Mouse (Mus musculus) embryonic facial prominence, embryonic 15.5 days (tissue): ENCODE results near the gene Epb41l1. TPM values are rescaled to one million over a fixed set of nuclear protein-coding genes. Genes with fewer than 3 reads are reported as not detected.

Source experiments
- ATAC-seq: fragments of 200-750 bp; cut with Nextera tagmentation; 2 replicates; pipeline ENCODE4 v1.8.0; 2017; ENCODE audit warnings: low read depth, moderate TSS enrichment; ENCODE audit not compliant: insufficient number of reproducible peaks, low FRiP score, low TSS enrichment
- H3K27ac ChIP-seq: fragments of 300-500 bp; sonication (generic); replicated peaks from 2 replicates; pipeline ENCODE4 v1.5.1; 2015; ENCODE audit warnings: mild to moderate bottlenecking, inconsistent platforms
- H3K27me3 ChIP-seq: fragments of 300-500 bp; sonication (generic); 2 replicates; pipeline ENCODE4 v1.6.1; 2015; ENCODE audit warnings: inconsistent platforms
- H3K36me3 ChIP-seq: fragments of 300-500 bp; sonication (generic); 2 replicates; pipeline ENCODE4 v1.6.1; 2015; ENCODE audit warnings: mild to moderate bottlenecking, inconsistent platforms
- H3K4me1 ChIP-seq: fragments of 300-500 bp; sonication (generic); 2 replicates; pipeline ENCODE4 v1.6.1; 2015; ENCODE audit warnings: inconsistent platforms
- H3K4me2 ChIP-seq: fragments of 300-500 bp; sonication (generic); replicated peaks from 2 replicates; pipeline ENCODE4 v1.6.1; 2015; ENCODE audit warnings: mild to moderate bottlenecking, inconsistent platforms
- H3K4me3 ChIP-seq: fragments of 300-500 bp; sonication (generic); replicated peaks from 2 replicates; pipeline ENCODE4 v1.5.1; 2015; ENCODE audit warnings: mild to moderate bottlenecking, inconsistent platforms
- H3K9ac ChIP-seq: fragments of 300-500 bp; sonication (generic); 2 replicates; pipeline ENCODE4 v1.6.1; 2015; ENCODE audit warnings: inconsistent platforms
- H3K9me3 ChIP-seq: fragments of 300-500 bp; sonication (generic); replicated peaks from 2 replicates; pipeline ENCODE4 v1.6.1; 2016; ENCODE audit warnings: inconsistent platforms
- WGBS: fragments of 180-500 bp; shearing (Covaris S2); methylation state at CpG from one replicate; pipeline ENCODE4 v1.1.7; 2015; 5-methylcytosine and 5-hydroxymethylcytosine counted together
- polyA plus RNA-seq: library from polyadenylated mRNA; unstranded; fragments of >200 nt; fragmentation: Nextera tagmentation; extraction: Ambion mirVana; gene quantifications from 2 replicates; pipeline ENCODE4 v1.2.1, GENCODE M21; 2015

Gene Epb41l1
- polyA plus RNA-seq, 1 experiment from 2014 or later, result 3.4 TPM

GRCm38 (mm10) chr2:156543804-156544203 is 123.1 kb downstream of the Epb41l1 start:
- H3K4me1 ChIP-seq, result peaks cover 10% of the 10 kb centered on the region
- H3K4me2 ChIP-seq, result no peak overlapping the region
- H3K9ac ChIP-seq, result no peak overlapping the region
- H3K27me3 ChIP-seq, result no peaks in the 10 kb centered on the region
- 76% methylated on average over 3 of the region's 3 CpGs for WGBS
- H3K4me3 ChIP-seq, result no peak overlapping the region
- no peaks in the 10 kb centered on the region for H3K9me3 ChIP-seq
- ATAC-seq, result no peak
- no peak overlapping the region for H3K27ac ChIP-seq
- peaks cover 16% of the 10 kb centered on the region for H3K36me3 ChIP-seq

- H3K4me1 ChIP-seq, result peaks cover 16% of the 10 kb centered on the region
- peak within 1 kb of the TSS; percentile 83 for H3K27ac ChIP-seq
- peak within 1 kb of the TSS; percentile 86 for H3K4me3 ChIP-seq
- H3K27me3 ChIP-seq, result no peaks in the 10 kb centered on the region
- peak within 1 kb of the TSS; percentile 73 for H3K4me2 ChIP-seq
- no peaks in the 10 kb centered on the region for H3K9me3 ChIP-seq
- no peak for ATAC-seq
- H3K9ac ChIP-seq, result peak within 1 kb of the TSS; percentile 91
- WGBS, result 4% methylated on average over 39 of the region's 39 CpGs
- H3K36me3 ChIP-seq, result peaks cover 18% of the 10 kb centered on the region
Observed at GRCm38 (mm10) chr2:156547123-156547891, 126.6 kb downstream of the Epb41l1 start, which contains the start of gene Aar2. Aar2 (plus strand) TSS chr2:156547584.

GRCm38 (mm10) chr2:156552421-156552820 is 131.7 kb downstream of the Epb41l1 start:
- Histone ChIP-seq H3K4me2 (no peak overlapping the region), H3K4me3 (no peak overlapping the region), H3K4me1 (peaks cover 10% of the 10 kb centered on the region), H3K27me3 (no peaks in the 10 kb centered on the region), H3K27ac (no peak overlapping the region), H3K36me3 (peaks cover 56% of the 10 kb centered on the region), H3K9ac (no peak overlapping the region), H3K9me3 (no peaks in the 10 kb centered on the region)
- WGBS, result 93% methylated on average over 4 of the region's 4 CpGs
- ATAC-seq, result no peak

- Histone ChIP-seq H3K27ac (no peak overlapping the region), H3K9ac (no peak overlapping the region), H3K4me1 (no peaks in the 10 kb centered on the region), H3K4me3 (no peak overlapping the region), H3K27me3 (no peaks in the 10 kb centered on the region), H3K9me3 (no peaks in the 10 kb centered on the region), H3K36me3 (peaks cover 50% of the 10 kb centered on the region), H3K4me2 (no peak overlapping the region)
- no peak for ATAC-seq
- WGBS, result 85% methylated on average over 2 of the region's 2 CpGs
Observed at GRCm38 (mm10) chr2:156561808-156562207, 141.1 kb downstream of the Epb41l1 start.

GRCm38 (mm10) chr2:156563557-156563956 is 142.8 kb downstream of the Epb41l1 start:
- peaks cover 52% of the 10 kb centered on the region for H3K36me3 ChIP-seq
- H3K9ac ChIP-seq, result no peak overlapping the region

GRCm38 (mm10) chr2:156566512-156566911 is 145.8 kb downstream of the Epb41l1 start:
- peaks cover 42% of the 10 kb centered on the region for H3K36me3 ChIP-seq
- H3K4me3 ChIP-seq, result no peak overlapping the region
- H3K4me2 ChIP-seq, result no peak overlapping the region
- WGBS, result 87% methylated on average over 2 of the region's 2 CpGs
- H3K9ac ChIP-seq, result no peak overlapping the region
- no peaks in the 10 kb centered on the region for H3K27me3 ChIP-seq
- H3K4me1 ChIP-seq, result no peaks in the 10 kb centered on the region
- no peak for ATAC-seq
- no peaks in the 10 kb centered on the region for H3K9me3 ChIP-seq
- H3K27ac ChIP-seq, result no peak overlapping the region

More at GRCm38 (mm10) chr2:156563557-156563956, 142.8 kb downstream of the Epb41l1 start:
- Histone ChIP-seq H3K4me2 (no peak overlapping the region), H3K9me3 (no peaks in the 10 kb centered on the region), H3K27me3 (no peaks in the 10 kb centered on the region), H3K27ac (no peak overlapping the region), H3K4me1 (no peaks in the 10 kb centered on the region), H3K4me3 (no peak overlapping the region)
- 86% methylated on average over 5 of the region's 5 CpGs for WGBS
- no peak for ATAC-seq

- ATAC-seq, result no peak
- 79% methylated on average over 7 of the region's 7 CpGs for whole genome bisulfite sequencing
- H3K4me1 ChIP-seq, result no peaks in the 10 kb centered on the region
- no peaks in the 10 kb centered on the region for H3K9me3 ChIP-seq
- no peak overlapping the region for H3K9ac ChIP-seq
- H3K4me2 ChIP-seq, result no peak overlapping the region
- no peaks in the 10 kb centered on the region for H3K27me3 ChIP-seq
- H3K4me3 ChIP-seq, result no peak overlapping the region
- peaks cover 37% of the 10 kb centered on the region for H3K36me3 ChIP-seq
- H3K27ac ChIP-seq, result no peak overlapping the region
Observed at GRCm38 (mm10) chr2:156568647-156569046, 147.9 kb downstream of the Epb41l1 start.

GRCm38 (mm10) chr2:156569261-156569660 is 148.6 kb downstream of the Epb41l1 start:
- H3K27me3 ChIP-seq, result no peaks in the 10 kb centered on the region
- no peak overlapping the region for H3K4me3 ChIP-seq
- no peak for ATAC-seq
- no peak overlapping the region for H3K4me2 ChIP-seq
- H3K4me1 ChIP-seq, result no peaks in the 10 kb centered on the region
- H3K36me3 ChIP-seq, result peaks cover 37% of the 10 kb centered on the region
- no peaks in the 10 kb centered on the region for H3K9me3 ChIP-seq
- no peak overlapping the region for H3K27ac ChIP-seq
- no peak overlapping the region for H3K9ac ChIP-seq
- 84% methylated on average over 3 of the region's 3 CpGs for WGBS

GRCm38 (mm10) chr2:156571521-156571920 is 150.8 kb downstream of the Epb41l1 start:
- Histone ChIP-seq H3K4me1 (no peaks in the 10 kb centered on the region), H3K9ac (no peak overlapping the region), H3K9me3 (no peaks in the 10 kb centered on the region), H3K4me3 (no peak overlapping the region), H3K36me3 (peaks cover 29% of the 10 kb centered on the region), H3K27me3 (no peaks in the 10 kb centered on the region), H3K27ac (no peak overlapping the region), H3K4me2 (no peak overlapping the region)
- ATAC-seq, result no peak
- 60% methylated on average over 6 of the region's 6 CpGs for WGBS

GRCm38 (mm10) chr2:156576850-156577587 is 156.3 kb downstream of the Epb41l1 start:
- 64% methylated on average over 7 of the region's 7 CpGs for WGBS

GRCm38 (mm10) chr2:156580507-156580906 is 159.8 kb downstream of the Epb41l1 start:
- H3K9me3 ChIP-seq, result no peaks in the 10 kb centered on the region
- H3K4me1 ChIP-seq, result peaks cover 12% of the 10 kb centered on the region
- H3K4me2 ChIP-seq, result no peak overlapping the region
- H3K4me3 ChIP-seq, result no peak overlapping the region
- H3K36me3 ChIP-seq, result no peaks in the 10 kb centered on the region
- peaks cover 3% of the 10 kb centered on the region; the same call in 1 of the 2 replicates for H3K27me3 ChIP-seq
- ATAC-seq, result no peak
- no peak overlapping the region for H3K9ac ChIP-seq
- no peak overlapping the region for H3K27ac ChIP-seq
- 74% methylated on average over 5 of the region's 5 CpGs for WGBS

More at GRCm38 (mm10) chr2:156576850-156577587, 156.3 kb downstream of the Epb41l1 start:
- ATAC-seq, result no peak
- Histone ChIP-seq H3K4me3 (no peak overlapping the region), H3K36me3 (no peaks in the 10 kb centered on the region), H3K27me3 (no peaks in the 10 kb centered on the region), H3K27ac (no peak overlapping the region), H3K4me1 (no peaks in the 10 kb centered on the region; the same call in 1 of the 2 replicates), H3K9ac (no peak overlapping the region), H3K4me2 (no peak overlapping the region), H3K9me3 (no peaks in the 10 kb centered on the region)
